Mouse (Mus musculus): ENCODE results near the gene Bpifb6.

DNA sequence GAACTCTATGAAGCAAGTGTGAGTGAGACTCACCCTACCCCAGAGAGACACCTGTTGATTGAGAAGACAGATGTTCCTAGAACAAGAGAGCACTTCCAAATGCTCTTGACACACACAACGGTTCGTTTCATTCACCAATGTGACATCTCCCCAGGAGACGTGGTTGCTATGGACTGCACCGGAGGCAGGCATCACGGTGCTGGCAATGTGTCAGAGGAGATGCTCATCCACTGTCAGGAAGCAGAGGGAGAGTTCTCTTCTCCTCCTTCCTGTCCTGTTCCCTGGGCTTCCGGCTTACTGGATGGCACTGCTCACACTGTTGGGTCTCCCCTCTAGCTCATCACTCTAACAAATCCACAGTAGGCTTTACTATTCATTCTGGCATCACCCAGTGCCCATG, 33.1 kb downstream of the Bpifb6 start:
- TF ChIP-seq CTCF (IDR thresholded peaks at IDR 0.05; ENCODE audit: low read depth, low read length) (no peak), POLR2A (IDR thresholded peaks at IDR 0.05; ENCODE audit: extremely low read depth, insufficient read depth, low read length) (no peak)
